Mouse (Mus musculus): ENCODE measurements around the gene Mt4. TPM values are rescaled to one million over a fixed set of nuclear protein-coding genes. Genes with fewer than 3 reads are reported as not detected.
"Not testable (repeated sequence)": the region's sequence is repeated elsewhere in the genome, so short reads cannot be mapped to it uniquely, and the experiment has no call there.

Mt4 gene
- polyA plus RNA-seq, 1 experiment from 2014 or later, result 0.92 TPM

GRCm38 (mm10) chr8:94113435-94113834 lies 23.6 kb upstream of the Mt4 start:
- WGBS, result 43% methylated on average over 1 of the region's 1 CpGs
- H3K36me3 ChIP-seq, result no peaks in the 10 kb centered on the region

GRCm38 (mm10) chr8:94113972-94114371 lies 23.0 kb upstream of the Mt4 start:
- Histone ChIP-seq H3K9me3 (no peaks in the 10 kb centered on the region), H3K27me3 (replicated peaks) (no peaks in the 10 kb centered on the region), H3K36me3 (no peaks in the 10 kb centered on the region), H3K4me3 (replicated peaks) (no peak overlapping the region), H3K4me2 (no peak overlapping the region), H3K27ac (no peak overlapping the region), H3K9ac (no peak overlapping the region), H3K4me1 (no peaks in the 10 kb centered on the region)
- 89% methylated on average over 2 of the region's 2 CpGs for WGBS
- ATAC-seq (ENCODE audit: insufficient read depth, low FRiP score, low read depth), result no peak

More at GRCm38 (mm10) chr8:94113435-94113834, 23.6 kb upstream of the Mt4 start:
- Histone ChIP-seq H3K9ac (no peak overlapping the region), H3K27ac (no peak overlapping the region), H3K4me1 (no peaks in the 10 kb centered on the region), H3K4me3 (replicated peaks) (no peak overlapping the region), H3K9me3 (no peaks in the 10 kb centered on the region), H3K4me2 (no peak overlapping the region), H3K27me3 (replicated peaks) (no peaks in the 10 kb centered on the region)
- no peak for ATAC-seq (ENCODE audit: insufficient read depth, low FRiP score, low read depth)

- peak; percentile 80; the same call in 1 of the 2 replicates for ATAC-seq (ENCODE audit: insufficient read depth, low FRiP score, low read depth)
- H3K27ac ChIP-seq, result no peak overlapping the region
- no peak overlapping the region for H3K4me2 ChIP-seq
- H3K36me3 ChIP-seq, result no peaks in the 10 kb centered on the region
- 12% methylated on average over 6 of the region's 6 CpGs for WGBS
- no peak overlapping the region for H3K4me3 ChIP-seq (replicated peaks)
- H3K27me3 ChIP-seq (replicated peaks), result no peaks in the 10 kb centered on the region
- no peaks in the 10 kb centered on the region for H3K9me3 ChIP-seq
- H3K4me1 ChIP-seq, result no peaks in the 10 kb centered on the region
- H3K9ac ChIP-seq, result no peak overlapping the region
These were observed 18.1 kb upstream of the Mt4 start for GRCm38 (mm10) chr8:94118776-94119430.

- no peaks in the 10 kb centered on the region for H3K9me3 ChIP-seq
These were observed 15.4 kb upstream of the Mt4 start for GRCm38 (mm10) chr8:94121625-94122024.

GRCm38 (mm10) chr8:94122711-94123468 lies 14.1 kb upstream of the Mt4 start:
- 54% methylated on average over 8 of the region's 8 CpGs for WGBS
- ATAC-seq (ENCODE audit: insufficient read depth, low FRiP score, low read depth), result no peak

More at GRCm38 (mm10) chr8:94121625-94122024, 15.4 kb upstream of the Mt4 start:
- Histone ChIP-seq H3K27me3 (replicated peaks) (no peaks in the 10 kb centered on the region), H3K36me3 (no peaks in the 10 kb centered on the region), H3K9ac (no peak overlapping the region), H3K4me1 (no peaks in the 10 kb centered on the region), H3K4me3 (replicated peaks) (no peak overlapping the region), H3K27ac (no peak overlapping the region), H3K4me2 (no peak overlapping the region)
- 85% methylated on average over 9 of the region's 9 CpGs for WGBS
- ATAC-seq (ENCODE audit: insufficient read depth, low FRiP score, low read depth), result no peak

GRCm38 (mm10) chr8:94127711-94128110 lies 9.3 kb upstream of the Mt4 start:
- no peak overlapping the region for H3K4me2 ChIP-seq
- 80% methylated on average over 6 of the region's 6 CpGs for WGBS
- no peaks in the 10 kb centered on the region for H3K4me1 ChIP-seq
- no peak overlapping the region for H3K27ac ChIP-seq
- H3K9me3 ChIP-seq, result no peaks in the 10 kb centered on the region
- no peak overlapping the region for H3K4me3 ChIP-seq (replicated peaks)
- ATAC-seq (ENCODE audit: insufficient read depth, low FRiP score, low read depth), result no peak
- no peaks in the 10 kb centered on the region for H3K36me3 ChIP-seq
- H3K9ac ChIP-seq, result no peak overlapping the region
- H3K27me3 ChIP-seq (replicated peaks), result no peaks in the 10 kb centered on the region

More at GRCm38 (mm10) chr8:94122711-94123468, 14.1 kb upstream of the Mt4 start:
- no peaks in the 10 kb centered on the region for H3K36me3 ChIP-seq
- H3K4me2 ChIP-seq, result no peak overlapping the region
- H3K27me3 ChIP-seq (replicated peaks), result no peaks in the 10 kb centered on the region
- H3K4me3 ChIP-seq (replicated peaks), result no peak overlapping the region
- H3K9me3 ChIP-seq, result no peaks in the 10 kb centered on the region
- no peak overlapping the region for H3K27ac ChIP-seq
- H3K4me1 ChIP-seq, result no peaks in the 10 kb centered on the region
- no peak overlapping the region for H3K9ac ChIP-seq

- Histone ChIP-seq H3K4me1 (no peaks in the 10 kb centered on the region), H3K27me3 (replicated peaks) (no peaks in the 10 kb centered on the region), H3K27ac (no peak overlapping the region), H3K36me3 (no peaks in the 10 kb centered on the region), H3K9me3 (no peaks in the 10 kb centered on the region), H3K4me2 (no peak overlapping the region), H3K4me3 (replicated peaks) (no peak overlapping the region), H3K9ac (no peak overlapping the region)
- WGBS, result 84% methylated on average over 6 of the region's 6 CpGs
- no peak for ATAC-seq (ENCODE audit: insufficient read depth, low FRiP score, low read depth)
These were observed 7.7 kb upstream of the Mt4 start for GRCm38 (mm10) chr8:94129133-94129789.

- Histone ChIP-seq H3K4me1 (no peaks in the 10 kb centered on the region), H3K4me3 (replicated peaks) (no peak overlapping the region), H3K27me3 (replicated peaks) (no peaks in the 10 kb centered on the region), H3K27ac (no peak overlapping the region), H3K9ac (no peak overlapping the region), H3K9me3 (no peaks in the 10 kb centered on the region), H3K36me3 (no peaks in the 10 kb centered on the region), H3K4me2 (no peak overlapping the region)
- no peak for ATAC-seq (ENCODE audit: insufficient read depth, low FRiP score, low read depth)
- WGBS, result 90% methylated on average over 4 of the region's 4 CpGs
These were observed 6.9 kb upstream of the Mt4 start for GRCm38 (mm10) chr8:94130126-94130525.

- WGBS, result 61% methylated on average over 5 of the region's 5 CpGs
- H3K4me1 ChIP-seq, result no peaks in the 10 kb centered on the region
- H3K9ac ChIP-seq, result no peak overlapping the region
- no peaks in the 10 kb centered on the region for H3K27me3 ChIP-seq (replicated peaks)
- H3K9me3 ChIP-seq, result no peaks in the 10 kb centered on the region
- no peak overlapping the region for H3K4me2 ChIP-seq
- H3K27ac ChIP-seq, result no peak overlapping the region
- no peak for ATAC-seq (ENCODE audit: insufficient read depth, low FRiP score, low read depth)
- H3K36me3 ChIP-seq, result no peaks in the 10 kb centered on the region
- no peak overlapping the region for H3K4me3 ChIP-seq (replicated peaks)
These were observed 4.9 kb upstream of the Mt4 start for GRCm38 (mm10) chr8:94132096-94132495.

GRCm38 (mm10) chr8:94134601-94135000 lies 2.4 kb upstream of the Mt4 start:
- not testable (repeated sequence) for ATAC-seq (ENCODE audit: insufficient read depth, low FRiP score, low read depth); H3K27me3 ChIP-seq (replicated peaks)
- 42% methylated on average over 3 of the region's 3 CpGs for WGBS

GRCm38 (mm10) chr8:94135556-94135955 lies 1.4 kb upstream of the Mt4 start:
- no peak for ATAC-seq (ENCODE audit: insufficient read depth, low FRiP score, low read depth)
- Histone ChIP-seq H3K4me3 (replicated peaks) (no peak overlapping the region), H3K36me3 (no peaks in the 10 kb centered on the region), H3K9me3 (no peaks in the 10 kb centered on the region), H3K27ac (no peak overlapping the region), H3K9ac (no peak overlapping the region), H3K27me3 (replicated peaks) (no peaks in the 10 kb centered on the region), H3K4me1 (no peaks in the 10 kb centered on the region), H3K4me2 (no peak overlapping the region)
- WGBS, result 89% methylated on average over 6 of the region's 6 CpGs

More at GRCm38 (mm10) chr8:94134601-94135000, 2.4 kb upstream of the Mt4 start:
- not testable (repeated sequence) for H3K4me3 ChIP-seq (replicated peaks); H3K9me3 ChIP-seq; H3K36me3 ChIP-seq; H3K4me1 ChIP-seq; H3K4me2 ChIP-seq; H3K9ac ChIP-seq; H3K27ac ChIP-seq

GRCm38 (mm10) chr8:94136192-94136591 lies 805 bp upstream of the Mt4 start:
- H3K4me2 ChIP-seq, result no peak overlapping the region
- no peak for ATAC-seq (ENCODE audit: insufficient read depth, low FRiP score, low read depth)
- 59% methylated on average over 7 of the region's 7 CpGs for WGBS

More at GRCm38 (mm10) chr8:94136192-94136591, 805 bp upstream of the Mt4 start:
- no peaks in the 10 kb centered on the region for H3K36me3 ChIP-seq
- H3K9ac ChIP-seq, result no peak overlapping the region
- no peaks in the 10 kb centered on the region for H3K27me3 ChIP-seq (replicated peaks)
- H3K4me3 ChIP-seq (replicated peaks), result no peak overlapping the region
- no peaks in the 10 kb centered on the region for H3K4me1 ChIP-seq
- H3K27ac ChIP-seq, result no peak overlapping the region
- H3K9me3 ChIP-seq, result no peaks in the 10 kb centered on the region

Measured in stomach, embryonic 15.5 days (tissue).